Mouse (Mus musculus) midbrain, embryonic 11.5 days (tissue): ENCODE results near the gene Pi4k2a. TPM values are rescaled to one million over a fixed set of nuclear protein-coding genes. Genes with fewer than 3 reads are reported as not detected.

Source experiments
- ATAC-seq: fragments of 200-750 bp; cut with Nextera tagmentation; 2 replicates; pipeline ENCODE4 v1.8.0; 2017; ENCODE audit warnings: moderate TSS enrichment, moderate library complexity; ENCODE audit not compliant: low FRiP score
- DNase-seq: peaks from one replicate; pipeline ENCODE4 v3.0.0; 2015; ENCODE audit warnings: low spot score; ENCODE audit errors: missing footprints
- H3K27ac ChIP-seq: fragments of 300-500 bp; sonication (generic); 2 replicates; pipeline ENCODE4 v1.5.1; 2014; ENCODE audit warnings: low read depth, low read length
- H3K27me3 ChIP-seq: fragments of 300-500 bp; sonication (generic); 2 replicates; pipeline ENCODE4 v1.6.1; 2014; ENCODE audit warnings: mild to moderate bottlenecking, low read length, moderate library complexity, mixed read lengths; ENCODE audit not compliant: control insufficient read depth, insufficient read depth
- H3K36me3 ChIP-seq: fragments of 300-500 bp; sonication (generic); 2 replicates; pipeline ENCODE4 v1.6.1; 2014; ENCODE audit warnings: mild to moderate bottlenecking, low read length, moderate library complexity, mixed read lengths; ENCODE audit not compliant: control insufficient read depth, insufficient read depth
- H3K4me1 ChIP-seq: fragments of 300-500 bp; sonication (generic); 2 replicates; pipeline ENCODE4 v1.6.1; 2014; ENCODE audit warnings: low read length; ENCODE audit not compliant: control insufficient read depth, insufficient read depth
- H3K4me2 ChIP-seq: fragments of 300-500 bp; sonication (generic); 2 replicates; pipeline ENCODE4 v1.6.1; 2014; ENCODE audit warnings: mild to moderate bottlenecking, moderate library complexity
- H3K4me3 ChIP-seq: fragments of 300-500 bp; sonication (generic); 2 replicates; pipeline ENCODE4 v1.5.1; 2014; ENCODE audit warnings: low read depth, low read length
- H3K9ac ChIP-seq: fragments of 300-500 bp; sonication (generic); 2 replicates; pipeline ENCODE4 v1.6.1; 2014; ENCODE audit warnings: low read length
- H3K9me3 ChIP-seq: fragments of 300-500 bp; sonication (generic); 2 replicates; pipeline ENCODE4 v1.6.1; 2016; ENCODE audit warnings: low read length; ENCODE audit not compliant: control insufficient read depth
- WGBS: fragments of 180-500 bp; shearing (Covaris S2); extraction: QIAGEN DNeasy Blood & Tissue Kit; methylation state at CpG from one replicate; pipeline ENCODE4 v1.1.7; 2014; 5-methylcytosine and 5-hydroxymethylcytosine counted together
- polyA plus RNA-seq: library from polyadenylated mRNA; unstranded; fragments of >200 nt; fragmentation: Nextera tagmentation; extraction: Ambion mirVana; gene quantifications from 2 replicates; pipeline ENCODE4 v1.2.1, GENCODE M21; 2014

The Pi4k2a gene
- polyA plus RNA-seq, 1 experiment from 2014 or later = 22.1 TPM

- Histone ChIP-seq H3K4me1 (peaks cover 5% of the 10 kb centered on the region; the same call in 1 of the 2 replicates), H3K4me3 (no peak overlapping the region), H3K36me3 (no peaks in the 10 kb centered on the region), H3K27ac (no peak overlapping the region), H3K4me2 (no peak overlapping the region), H3K27me3 (no peaks in the 10 kb centered on the region), H3K9ac (no peak overlapping the region), H3K9me3 (no peaks in the 10 kb centered on the region)
- WGBS = 28% methylated on average over 5 of the region's 5 CpGs
- ATAC-seq (no peak), DNase-seq (no peak)
Measured at GRCm38 (mm10) chr19:42136126-42136525, 45.9 kb downstream of the Pi4k2a start.

DNA sequence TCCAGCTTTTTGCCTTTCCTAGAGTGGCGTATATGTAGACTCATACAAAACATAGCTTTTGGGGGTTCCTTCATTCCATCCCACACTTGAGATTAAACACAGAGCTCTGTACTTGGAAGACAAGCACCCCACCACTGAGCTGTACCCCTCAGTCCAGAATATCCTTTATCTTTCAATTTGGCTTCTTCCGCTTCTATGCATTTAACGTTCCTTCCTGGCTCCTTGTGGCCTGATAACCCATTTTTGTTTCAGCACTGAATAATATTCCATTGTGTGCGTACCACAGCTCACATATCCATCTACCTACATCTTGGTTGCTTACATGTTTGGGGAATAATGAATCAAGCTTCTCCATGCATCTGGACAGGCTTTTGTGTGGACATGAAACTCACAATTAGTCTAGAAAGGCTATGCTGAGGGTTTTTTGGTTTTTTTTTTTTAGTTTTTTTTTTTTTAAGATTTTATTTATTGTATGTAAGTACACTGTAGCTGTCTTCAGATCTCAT lies 47.0 kb downstream of the Pi4k2a start:
- Histone ChIP-seq H3K4me1 (peaks cover 5% of the 10 kb centered on the region; the same call in 1 of the 2 replicates), H3K27ac (no peak overlapping the region), H3K27me3 (no peaks in the 10 kb centered on the region), H3K4me3 (no peak overlapping the region), H3K36me3 (no peaks in the 10 kb centered on the region), H3K9ac (no peak overlapping the region), H3K9me3 (no peaks in the 10 kb centered on the region), H3K4me2 (no peak overlapping the region)
- 94% methylated on average over 4 of the region's 4 CpGs for WGBS
- DNase-seq (no peak), ATAC-seq (no peak)

DNA sequence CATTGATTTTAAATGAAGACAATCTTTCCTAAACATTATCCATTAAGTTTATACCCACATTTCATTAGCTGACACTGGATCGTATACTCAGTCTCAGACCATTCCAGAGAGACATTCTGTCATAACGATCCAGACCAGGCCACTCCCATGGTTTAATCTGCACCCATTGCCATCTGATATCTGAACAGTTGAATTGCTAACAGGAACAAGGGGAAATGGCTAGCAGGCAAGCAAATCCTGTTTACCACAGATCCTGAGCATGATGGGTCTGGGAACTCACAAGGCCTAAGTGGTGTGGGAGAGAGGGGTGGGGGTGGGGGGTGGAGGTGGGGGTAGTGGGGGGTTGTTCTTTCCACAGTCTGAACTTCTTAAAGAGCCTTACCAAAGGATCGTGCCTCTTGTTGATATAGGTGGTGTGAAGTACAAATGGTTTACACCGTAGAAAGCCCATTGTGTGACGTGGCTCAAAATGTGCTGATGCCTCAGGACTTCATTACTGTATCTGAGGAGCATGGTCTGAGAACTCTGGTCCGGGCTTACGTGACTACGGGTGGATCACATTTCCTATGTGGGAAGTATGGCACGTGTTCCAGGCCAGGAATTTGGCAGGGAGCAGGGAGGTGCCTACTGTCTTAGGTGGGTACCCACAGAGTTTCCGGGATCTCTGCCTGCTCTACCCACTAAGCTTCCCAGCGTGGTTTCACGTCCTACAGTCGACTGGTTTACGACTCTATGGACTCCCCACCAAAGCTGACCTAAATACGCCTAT lies 48.4 kb downstream of the Pi4k2a start:
- Histone ChIP-seq H3K27me3 (no peaks in the 10 kb centered on the region), H3K9me3 (no peaks in the 10 kb centered on the region), H3K36me3 (no peaks in the 10 kb centered on the region), H3K4me2 (no peak overlapping the region), H3K4me1 (peaks cover 5% of the 10 kb centered on the region; the same call in 1 of the 2 replicates), H3K4me3 (no peak overlapping the region), H3K9ac (no peak overlapping the region), H3K27ac (no peak overlapping the region)
- no peak for DNase-seq
- ATAC-seq = no peak
- 87% methylated on average over 15 of the region's 15 CpGs for WGBS

GRCm38 (mm10) chr19:42139724-42140517 lies 49.7 kb downstream of the Pi4k2a start:
- no peak for ATAC-seq
- Histone ChIP-seq H3K36me3 (no peaks in the 10 kb centered on the region), H3K27ac (no peak overlapping the region), H3K4me2 (no peak overlapping the region), H3K9me3 (no peaks in the 10 kb centered on the region), H3K27me3 (no peaks in the 10 kb centered on the region), H3K4me1 (peaks cover 5% of the 10 kb centered on the region; the same call in 1 of the 2 replicates), H3K4me3 (no peak overlapping the region), H3K9ac (no peak overlapping the region)
- WGBS = 80% methylated on average over 5 of the region's 5 CpGs
- DNase-seq = no peak

- Histone ChIP-seq H3K27ac (no peak overlapping the region), H3K4me2 (no peak overlapping the region), H3K27me3 (peaks cover 10% of the 10 kb centered on the region), H3K36me3 (no peaks in the 10 kb centered on the region), H3K9me3 (no peaks in the 10 kb centered on the region), H3K9ac (no peak overlapping the region), H3K4me3 (no peak overlapping the region), H3K4me1 (no peaks in the 10 kb centered on the region)
- WGBS = 72% methylated on average over 3 of the region's 3 CpGs
- DNase-seq (no peak), ATAC-seq (no peak)
Measured at GRCm38 (mm10) chr19:42141998-42142397, 51.7 kb downstream of the Pi4k2a start.

GRCm38 (mm10) chr19:42142757-42143156 lies 52.5 kb downstream of the Pi4k2a start:
- Histone ChIP-seq H3K9ac (no peak overlapping the region), H3K9me3 (no peaks in the 10 kb centered on the region), H3K4me3 (no peak overlapping the region), H3K27ac (no peak overlapping the region), H3K4me2 (no peak overlapping the region), H3K27me3 (peaks cover 13% of the 10 kb centered on the region), H3K4me1 (no peaks in the 10 kb centered on the region), H3K36me3 (no peaks in the 10 kb centered on the region)
- WGBS = 85% methylated on average over 2 of the region's 2 CpGs
- DNase-seq (no peak), ATAC-seq (no peak)

DNA sequence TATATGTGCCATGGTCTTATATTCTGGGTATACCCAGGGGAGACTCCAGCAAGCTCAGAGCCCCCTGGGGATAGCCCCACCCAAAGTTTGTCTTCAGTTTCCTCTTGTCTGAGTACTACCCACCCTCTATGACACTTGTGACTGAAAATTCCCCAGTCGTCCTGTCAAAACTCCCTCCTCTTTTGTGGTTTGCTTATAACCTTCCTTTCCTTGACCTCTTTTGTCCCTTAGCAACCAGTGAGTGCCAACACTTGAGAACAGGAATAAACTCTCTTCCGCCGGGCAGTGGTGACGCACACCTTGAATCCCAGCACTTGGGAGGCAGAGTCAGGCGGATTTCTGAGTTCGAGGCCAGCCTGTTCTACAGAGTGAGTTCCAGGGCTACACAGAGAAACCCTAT lies 53.8 kb downstream of the Pi4k2a start:
- no peak for ATAC-seq
- 56% methylated on average over 6 of the region's 6 CpGs for WGBS

GRCm38 (mm10) chr19:42144541-42145167 lies 54.4 kb downstream of the Pi4k2a start:
- H3K27me3 ChIP-seq = peaks cover 27% of the 10 kb centered on the region
- ATAC-seq (no peak), DNase-seq (peak; percentile 98)
- no peak overlapping the region for H3K27ac ChIP-seq
- H3K4me1 ChIP-seq = peaks cover 5% of the 10 kb centered on the region
- H3K4me2 ChIP-seq = no peak overlapping the region
- no peak overlapping the region for H3K4me3 ChIP-seq
- H3K36me3 ChIP-seq = no peaks in the 10 kb centered on the region
- no peaks in the 10 kb centered on the region for H3K9me3 ChIP-seq
- H3K9ac ChIP-seq = no peak overlapping the region
- 29% methylated on average over 8 of the region's 8 CpGs for WGBS

More for the DNA sequence above, 53.8 kb downstream of the Pi4k2a start:
- Histone ChIP-seq H3K36me3 (no peaks in the 10 kb centered on the region), H3K27ac (no peak overlapping the region), H3K27me3 (peaks cover 23% of the 10 kb centered on the region), H3K4me2 (no peak overlapping the region), H3K9ac (no peak overlapping the region), H3K4me3 (no peak overlapping the region), H3K9me3 (no peaks in the 10 kb centered on the region), H3K4me1 (peaks cover 5% of the 10 kb centered on the region; the same call in 1 of the 2 replicates)
- no peak for DNase-seq
